Mouse (Mus musculus) layer of hippocampus, postnatal 36 days (tissue): ENCODE measurements around the gene Celf5. TPM values are rescaled to one million over a fixed set of nuclear protein-coding genes. Genes with fewer than 3 reads are reported as not detected.

ENCODE experiments used
- DNase-seq, 2 experiments: peaks; one replicate each; pipeline ENCODE4 v3.0.0; 2022
- microRNA-seq, 2 experiments: library from miRNA; unstranded; fragments of <30 nt; microRNA quantifications; one replicate each; pipeline ENCODE4 v1.2.0; 2021
- total RNA-seq, 2 experiments: library from RNA; stranded (reverse); gene quantifications; 2 replicates each; pipeline ENCODE4 v1.2.3; 2021

The Celf5 gene
- total RNA-seq, 2 experiments from 2014 or later = 273 to 281 TPM

DNA sequence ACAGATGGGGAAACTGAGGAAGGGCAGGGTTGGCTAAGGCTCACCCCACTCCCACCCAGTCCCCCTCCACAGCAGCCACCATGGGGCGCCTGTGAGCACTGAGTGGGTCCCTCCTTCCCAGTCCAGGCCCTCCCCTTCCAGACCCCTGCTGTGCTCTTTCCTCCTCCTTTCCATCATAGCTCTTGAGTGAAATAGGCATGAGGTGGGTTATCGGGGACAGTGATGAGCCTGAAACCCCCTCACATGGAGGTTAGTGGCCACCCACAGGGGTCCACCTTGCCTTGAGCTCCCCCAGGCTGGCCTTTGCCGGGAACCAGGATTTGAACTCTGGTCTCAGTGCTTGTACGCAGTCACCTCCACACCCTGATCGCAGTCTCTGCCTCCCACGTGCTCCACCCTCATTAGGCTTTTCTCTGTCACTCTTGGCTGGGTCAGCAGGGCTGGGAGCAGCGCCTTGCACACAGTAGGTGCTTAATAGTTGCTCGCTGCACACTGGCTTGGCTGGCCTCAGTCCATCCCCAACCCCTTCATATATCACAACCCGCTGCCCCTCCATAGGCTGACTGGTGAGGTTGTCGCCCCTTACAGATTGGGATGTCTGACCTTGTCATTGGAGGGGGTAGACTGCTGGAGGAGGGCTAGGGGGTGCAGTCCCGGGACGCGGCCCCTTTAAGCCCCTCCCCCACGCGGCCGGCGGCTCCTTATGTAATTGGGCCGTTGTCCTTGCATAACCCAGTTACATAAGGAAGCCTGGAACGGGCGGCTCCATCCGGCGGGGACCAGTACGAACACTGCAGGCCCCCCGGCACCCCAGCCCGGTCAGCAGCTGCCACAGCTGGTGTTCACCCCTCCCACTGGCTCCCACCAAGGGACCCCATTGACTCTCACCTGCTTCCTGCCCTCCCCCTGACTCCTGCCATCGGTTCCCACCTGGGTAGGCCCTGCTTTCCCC lies 68.9 kb downstream of the Celf5 start:
- peak; percentile 82 to 83 for DNase-seq

DNA sequence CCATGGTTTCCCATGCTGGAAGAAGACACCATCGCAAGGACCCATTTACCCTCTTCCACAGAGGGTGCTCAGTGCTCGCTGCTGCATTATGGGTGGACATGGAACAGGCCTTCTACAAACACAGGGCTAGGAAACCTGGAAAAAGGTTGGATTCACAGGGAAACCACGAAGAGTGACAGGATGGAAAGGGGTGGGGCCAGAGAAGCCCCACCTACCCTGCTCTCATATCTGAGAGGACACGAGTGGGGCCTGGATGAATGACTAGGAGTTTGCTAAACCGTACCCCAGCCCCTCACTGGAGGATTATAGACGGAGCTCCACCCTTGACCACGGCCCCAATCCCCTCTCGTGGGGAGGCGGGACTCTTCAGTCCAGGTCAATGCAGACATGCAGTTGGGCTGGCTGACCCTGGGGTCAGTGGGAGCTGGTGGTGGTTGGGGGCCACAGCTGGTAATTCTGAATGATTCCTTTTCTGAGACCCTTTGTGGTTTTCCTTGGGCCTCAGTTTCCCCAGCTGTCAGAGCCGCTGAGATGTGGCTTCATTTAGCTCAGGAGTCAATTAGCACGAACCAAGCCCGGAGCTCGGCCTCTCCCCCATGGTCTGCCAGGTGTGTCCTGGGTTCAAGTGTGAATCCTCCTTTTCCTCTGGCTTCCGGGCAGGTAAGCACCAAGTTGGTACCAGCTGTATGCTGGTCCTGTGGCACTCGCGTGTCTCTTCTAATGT lies 69.8 kb downstream of the Celf5 start:
- DNase-seq = no peak

DNA sequence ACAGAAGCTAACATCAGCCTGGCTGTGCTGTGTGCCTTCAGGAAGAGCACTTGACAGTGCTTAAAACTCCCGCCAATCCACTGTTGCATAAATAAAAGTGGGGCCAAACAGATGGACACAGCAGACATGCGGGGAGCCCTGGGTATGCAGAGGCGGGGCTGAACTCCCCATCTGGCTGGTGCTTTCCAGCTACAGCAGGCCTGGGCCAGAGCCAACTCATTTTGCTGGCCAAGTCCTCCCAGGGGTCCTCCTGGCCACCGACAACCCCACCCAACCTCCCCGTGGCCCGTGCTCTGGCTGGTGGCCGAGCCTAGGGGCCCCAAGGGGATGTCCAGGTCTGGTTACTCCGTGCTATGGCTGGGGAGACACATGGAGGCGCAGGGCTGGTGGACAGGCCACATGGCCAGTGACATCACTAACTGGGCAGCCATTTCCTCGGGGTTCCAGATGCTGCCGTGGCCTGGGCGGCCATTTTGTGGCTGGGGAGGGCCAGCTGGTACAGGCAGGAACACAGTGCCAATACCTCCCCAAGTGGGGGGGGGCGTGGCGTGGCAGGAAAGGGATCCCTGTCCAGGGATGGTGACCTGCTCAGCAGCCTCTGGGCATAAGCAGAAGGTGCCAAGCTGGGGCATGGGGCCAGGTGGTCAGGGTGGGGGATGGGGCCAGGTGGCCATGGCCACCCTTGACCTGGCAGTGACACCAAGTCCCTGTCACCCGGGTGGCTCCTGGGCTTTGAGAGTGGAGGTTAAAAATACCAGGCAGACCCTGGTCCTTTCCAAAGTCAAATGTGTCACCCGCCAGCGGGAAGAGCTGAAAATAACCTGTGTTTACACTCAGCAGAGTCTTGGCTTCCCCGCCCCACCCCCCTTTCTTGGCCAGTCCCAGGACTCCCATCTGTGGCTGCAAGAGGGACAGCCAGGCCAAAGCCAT lies 70.8 kb downstream of the Celf5 start:
- DNase-seq = peak; percentile 60 to 76

DNA sequence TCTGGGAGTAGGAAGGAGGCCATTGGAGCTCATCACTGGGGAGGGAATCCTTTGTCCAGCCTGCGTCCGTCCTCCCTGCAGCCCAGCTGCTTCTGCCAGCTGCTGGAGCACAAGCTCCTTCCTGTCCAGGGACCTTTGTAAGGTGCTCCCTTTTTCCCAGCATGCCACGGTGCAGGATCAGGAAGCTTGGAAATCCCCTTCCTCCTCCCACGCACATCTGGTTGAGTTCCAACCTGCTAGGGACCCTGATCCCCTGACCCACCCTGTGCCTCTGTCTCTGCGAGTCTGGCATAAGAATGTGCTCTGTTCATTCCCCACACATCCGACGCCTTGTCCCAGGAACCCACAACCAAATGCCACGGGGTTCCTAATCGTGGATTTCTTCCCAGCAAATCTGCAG lies 71.5 kb downstream of the Celf5 start:
- DNase-seq = no peak

DNA sequence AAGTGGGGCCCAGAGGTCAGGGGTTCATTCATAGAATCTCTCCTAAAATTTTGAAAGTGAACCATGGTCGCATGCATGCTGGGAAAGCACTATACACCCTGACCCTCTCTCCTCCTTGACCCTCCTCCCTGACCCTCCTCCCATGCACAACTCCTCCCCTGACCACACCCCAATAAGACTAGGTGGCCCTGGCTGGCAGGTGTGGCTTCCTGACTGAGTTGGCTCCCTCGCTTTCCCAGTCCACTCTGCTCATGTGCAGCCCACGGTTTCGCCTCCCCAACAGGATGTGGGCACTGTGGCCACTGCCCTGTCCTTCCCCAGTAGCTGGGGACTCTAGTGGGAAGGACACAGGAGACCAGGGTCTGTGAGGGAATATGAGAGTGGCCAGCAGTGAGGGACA lies 72.2 kb downstream of the Celf5 start:
- DNase-seq = no peak

DNA sequence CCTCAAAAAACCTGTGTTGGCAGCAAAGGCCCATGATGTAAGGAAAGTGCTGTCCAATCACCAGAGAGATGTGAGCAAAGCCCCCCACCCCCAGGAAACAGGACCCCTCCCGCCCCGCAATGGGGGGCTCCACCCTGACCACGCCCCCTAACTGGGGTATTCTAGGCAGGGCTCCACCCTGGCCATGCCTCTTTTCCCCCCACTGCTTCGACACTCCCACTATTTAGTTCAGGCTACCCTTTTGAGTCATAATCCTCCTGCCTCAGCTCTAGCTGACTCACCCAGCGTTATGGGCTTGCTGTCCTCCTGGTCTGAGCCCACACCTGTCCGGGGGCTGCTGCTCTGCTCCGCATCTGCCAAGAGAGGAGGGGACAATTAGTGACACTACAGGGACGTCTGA lies 73.2 kb downstream of the Celf5 start:
- no peak for DNase-seq

Small RNA genes within 50 kb of the gene (microRNA-seq; reads per million reads assigned to microRNA genes)
- gene Gm25595 (0 reads per million in 2 experiments), gene Mir1191b (0.21 to 0.30 reads per million in 2 experiments)

Other genes starting within 250 kb of the Celf5 start
- gene Zfr2, start 249.6 kb downstream of the Celf5 start, total RNA-seq = 10 to 100 TPM; 65.7 to 70.0 TPM
- gene Matk, start 229.8 kb downstream of the Celf5 start, total RNA-seq = 100 to 1,000 TPM; 227 to 236 TPM
- gene Mrpl54, start 215.8 kb downstream of the Celf5 start, total RNA-seq = 10 to 100 TPM; 32.3 to 36.0 TPM
- gene Apba3, start 215.7 kb downstream of the Celf5 start, total RNA-seq = 10 to 100 TPM; 39.3 to 56.0 TPM
- gene Tjp3, start 191.1 kb downstream of the Celf5 start, total RNA-seq = 1 to 10 TPM in 1 of 2 experiments, under 1 TPM in 1; 0.65 to 1.7 TPM
- 100 to 1,000 TPM; 301 to 304 TPM for gene Pip5k1c, start 189.7 kb downstream of the Celf5 start, total RNA-seq
- 10 to 100 TPM; 28.9 to 30.1 TPM for gene Cactin, start 161.6 kb downstream of the Celf5 start, total RNA-seq
- 1 to 10 TPM in 1 of 2 experiments, under 1 TPM in 1; 0.91 to 1.1 TPM for gene Tbxa2r, start 154.0 kb downstream of the Celf5 start, total RNA-seq
- gene Gipc3, start 139.4 kb downstream of the Celf5 start, total RNA-seq = 1 to 10 TPM; 1.7 to 1.9 TPM
- 10 to 100 TPM; 27.6 to 35.0 TPM for gene Hmg20b, start 132.2 kb downstream of the Celf5 start, total RNA-seq
- 10 to 100 TPM; 43.5 to 48.4 TPM for gene Mfsd12, start 125.2 kb downstream of the Celf5 start, total RNA-seq
- gene 4930404N11Rik, start 116.9 kb downstream of the Celf5 start, total RNA-seq = 1 to 10 TPM; 1.6 to 1.9 TPM
- gene Fzr1, start 104.2 kb downstream of the Celf5 start, total RNA-seq = 10 to 100 TPM; 61.5 to 68.9 TPM
- 10 to 100 TPM; 72.5 to 76.9 TPM for gene Dohh, start 98.3 kb downstream of the Celf5 start, total RNA-seq
- gene Gm48551, start 98.2 kb downstream of the Celf5 start, total RNA-seq = 1 to 10 TPM; 4.0 to 6.6 TPM
- gene Gm48552, start 93.7 kb downstream of the Celf5 start, total RNA-seq = 1 to 10 TPM; 4.5 to 7.1 TPM
- 1 to 10 TPM; 1.6 to 1.7 TPM for gene Smim24, start 89.7 kb downstream of the Celf5 start, total RNA-seq
- gene Nfic, start 27.1 kb downstream of the Celf5 start, total RNA-seq = 10 to 100 TPM; 55.3 to 55.8 TPM
- gene Ncln, start 13.7 kb upstream of the Celf5 start, total RNA-seq = 10 to 100 TPM; 77.1 to 90.0 TPM
- gene S1pr4, start 17.4 kb upstream of the Celf5 start, total RNA-seq = under 1 TPM; 0.40 to 0.65 TPM
- gene Gna15, start 41.5 kb upstream of the Celf5 start, total RNA-seq = 1 to 10 TPM; 3.0 to 3.4 TPM
- 100 to 1,000 TPM; 113 to 117 TPM for gene Gna11, start 62.5 kb upstream of the Celf5 start, total RNA-seq
- 100 to 1,000 TPM; 667 to 720 TPM for gene Aes, start 76.8 kb upstream of the Celf5 start, total RNA-seq
- gene Tle2, start 91.9 kb upstream of the Celf5 start, total RNA-seq = 10 to 100 TPM; 33.2 to 33.9 TPM
- 1 to 10 TPM; 1.3 to 3.0 TPM for gene Tle6, start 118.4 kb upstream of the Celf5 start, total RNA-seq
- gene BC025920, start 123.6 kb upstream of the Celf5 start, total RNA-seq = 1 to 10 TPM; 3.6 to 3.9 TPM
- 10 to 100 TPM; 26.2 to 27.9 TPM for gene Sirt6, start 145.1 kb upstream of the Celf5 start, total RNA-seq
- 10 to 100 TPM; 31.6 to 41.0 TPM for gene Ankrd24, start 145.8 kb upstream of the Celf5 start, total RNA-seq
- gene Gm10778, start 166.3 kb upstream of the Celf5 start, total RNA-seq = 1 to 10 TPM; 3.8 to 4.9 TPM
- 1 to 10 TPM; 7.8 to 9.1 TPM for gene Zfp433, start 222.1 kb upstream of the Celf5 start, total RNA-seq